10 mouse cellular contexts compared by ENCODE assay signal in genomic region chrX:135761707-135762106, GRCm38 (mm10). TPM values are rescaled to one million over a fixed set of nuclear protein-coding genes. Genes with fewer than 3 reads are reported as not detected.
DNase-seq lines count a peak whose midpoint lies in the region; ATAC-seq lines count a peak whose summit lies in the region.
"Had no signal": no experiment of that assay in that cellular context is flagged by ENCODE, and none has a peak within 500 bp of the region (broad histone marks: within the 10 kb centered on the region; RNA-seq: fewer than 3 reads in every experiment).

No protein-coding gene starts in this region.

- no peak overlapping the region for H3K9ac ChIP-seq in forebrain, embryonic 14.5 days (ENCODE audit: low read length)
- H3K9ac ChIP-seq in forebrain, embryonic 11.5 days (ENCODE audit: low read length) = no peak overlapping the region
- H3K9ac ChIP-seq in limb, embryonic 11.5 days (ENCODE audit: low read length) = no peak overlapping the region
- no peak overlapping the region for H3K9ac ChIP-seq in midbrain, embryonic 16.5 days (ENCODE audit: low read depth, low read length)
- H3K9ac ChIP-seq: limb, embryonic 13.5 days had no signal

- no peaks in the 10 kb centered on the region for H3K27me3 ChIP-seq in forebrain, embryonic 14.5 days (replicated peaks; ENCODE audit: control insufficient read depth, insufficient read depth, low read length)
- no peaks in the 10 kb centered on the region for H3K27me3 ChIP-seq in forebrain, embryonic 11.5 days (ENCODE audit: control insufficient read depth, insufficient read depth, low read length)
- no peaks in the 10 kb centered on the region for H3K27me3 ChIP-seq in limb, embryonic 11.5 days (ENCODE audit: control insufficient read depth, insufficient read depth, low read length)
- H3K27me3 ChIP-seq in limb, embryonic 10.5 days (ENCODE audit: low read depth, poor library complexity, severe bottlenecking) = peaks cover 46% of the 10 kb centered on the region
- H3K27me3 ChIP-seq in midbrain, embryonic 16.5 days (ENCODE audit: control insufficient read depth, insufficient read depth, low read depth, low read length) = no peaks in the 10 kb centered on the region
- H3K27me3 ChIP-seq: limb, embryonic 13.5 days had no signal

- H3K4me3 ChIP-seq in forebrain, embryonic 14.5 days (ENCODE audit: low read depth, low read length) = no peak overlapping the region
- no peak overlapping the region for H3K4me3 ChIP-seq in forebrain, embryonic 11.5 days (ENCODE audit: low read depth, low read length)
- no peak overlapping the region for H3K4me3 ChIP-seq in limb, embryonic 11.5 days (ENCODE audit: low read depth, low read length)
- H3K4me3 ChIP-seq in limb, embryonic 10.5 days = no peak overlapping the region
- H3K4me3 ChIP-seq in midbrain, embryonic 16.5 days (ENCODE audit: low read depth, low read length) = no peak overlapping the region
- H3K4me3 ChIP-seq: erythroblast, embryonic 14.5 days; limb, embryonic 13.5 days had no signal

- ATAC-seq in forebrain, embryonic 14.5 days = no peak
- ATAC-seq in forebrain, embryonic 11.5 days (replicated peaks; ENCODE audit: low FRiP score) = no peak
- ATAC-seq in limb, embryonic 11.5 days (ENCODE audit: insufficient number of reproducible peaks, low FRiP score, low TSS enrichment, low read depth) = no peak
- ATAC-seq in midbrain, embryonic 16.5 days = no peak

- no peak overlapping the region for H3K4me2 ChIP-seq in forebrain, embryonic 14.5 days (ENCODE audit: low read length)
- no peak overlapping the region for H3K4me2 ChIP-seq in forebrain, embryonic 11.5 days (ENCODE audit: low read depth, low read length, severe bottlenecking)
- no peak overlapping the region for H3K4me2 ChIP-seq in limb, embryonic 11.5 days (ENCODE audit: low read depth, severe bottlenecking)
- H3K4me2 ChIP-seq in midbrain, embryonic 16.5 days (ENCODE audit: low read length) = no peak overlapping the region
- H3K4me2 ChIP-seq: limb, embryonic 13.5 days had no signal

- no peak overlapping the region for H3K27ac ChIP-seq in forebrain, embryonic 14.5 days (ENCODE audit: low read depth, low read length)
- no peak overlapping the region for H3K27ac ChIP-seq in forebrain, embryonic 11.5 days (ENCODE audit: low read depth, low read length)
- no peak overlapping the region for H3K27ac ChIP-seq in limb, embryonic 11.5 days (replicated peaks; ENCODE audit: low read depth, low read length)
- no peak overlapping the region for H3K27ac ChIP-seq in limb, embryonic 10.5 days
- H3K27ac ChIP-seq in midbrain, embryonic 16.5 days (ENCODE audit: low read length) = no peak overlapping the region
- H3K27ac ChIP-seq: limb, embryonic 13.5 days had no signal

- H3K36me3 ChIP-seq in forebrain, embryonic 14.5 days (ENCODE audit: control insufficient read depth, insufficient read depth, low read length) = 0 out of 2 replicates have a peak, but pooled peaks cover 14% of the 10 kb centered on the region
- no peaks in the 10 kb centered on the region for H3K36me3 ChIP-seq in forebrain, embryonic 11.5 days (ENCODE audit: control insufficient read depth, insufficient read depth, low read length)
- H3K36me3 ChIP-seq in limb, embryonic 11.5 days (ENCODE audit: control insufficient read depth, insufficient read depth, low read length) = no peaks in the 10 kb centered on the region
- peaks cover 17% of the 10 kb centered on the region for H3K36me3 ChIP-seq in limb, embryonic 10.5 days
- no peaks in the 10 kb centered on the region for H3K36me3 ChIP-seq in midbrain, embryonic 16.5 days (ENCODE audit: control insufficient read depth, insufficient read depth, low read length)

- DNase-seq in forebrain, embryonic 14.5 days (ENCODE audit: low spot score) = peak; percentile 56
- DNase-seq in forebrain, embryonic 11.5 days (ENCODE audit: low spot score) = no peak
- DNase-seq in limb, embryonic 11.5 days (ENCODE audit: low spot score) = peak; percentile 21
- DNase-seq in limb, embryonic 10.5 days (ENCODE audit: low spot score) = no peak
- DNase-seq in adrenal gland, postnatal 14 days = peak; percentile 37
- DNase-seq in kidney, postnatal 36 days = peak; percentile 23 to 54
- DNase-seq in frontal cortex, postnatal 14 days (ENCODE audit: low spot score in 2 of 2) = no peak

- no peaks in the 10 kb centered on the region for H3K4me1 ChIP-seq in forebrain, embryonic 14.5 days (ENCODE audit: control insufficient read depth, insufficient read depth, low read length)
- H3K4me1 ChIP-seq in forebrain, embryonic 11.5 days (replicated peaks; ENCODE audit: control insufficient read depth, insufficient read depth, low read length) = no peaks in the 10 kb centered on the region
- no peaks in the 10 kb centered on the region for H3K4me1 ChIP-seq in limb, embryonic 11.5 days (ENCODE audit: control insufficient read depth, insufficient read depth, low read length)
- no peaks in the 10 kb centered on the region for H3K4me1 ChIP-seq in limb, embryonic 10.5 days
- H3K4me1 ChIP-seq in midbrain, embryonic 16.5 days (ENCODE audit: control insufficient read depth, insufficient read depth, low read length) = no peaks in the 10 kb centered on the region
- H3K4me1 ChIP-seq: limb, embryonic 13.5 days had no signal

- H3K9me3 ChIP-seq in forebrain, embryonic 14.5 days (replicated peaks; ENCODE audit: control insufficient read depth, low read length) = no peaks in the 10 kb centered on the region
- no peaks in the 10 kb centered on the region for H3K9me3 ChIP-seq in forebrain, embryonic 11.5 days (ENCODE audit: control insufficient read depth, low read length)
- no peaks in the 10 kb centered on the region for H3K9me3 ChIP-seq in limb, embryonic 11.5 days (ENCODE audit: control insufficient read depth, low read length)
- no peaks in the 10 kb centered on the region for H3K9me3 ChIP-seq in limb, embryonic 10.5 days (replicated peaks)
- H3K9me3 ChIP-seq in midbrain, embryonic 16.5 days (replicated peaks; ENCODE audit: control insufficient read depth, low read length, poor library complexity, severe bottlenecking) = no peaks in the 10 kb centered on the region
- H3K9me3 ChIP-seq: limb, embryonic 13.5 days had no signal

RNA-seq across cellular contexts. Expression of gene Armcx5, which starts 19.2 kb away (rescaled TPM):
- 7.6 TPM in 2 replicates for polyA plus RNA-seq in forebrain, embryonic 14.5 days (2014; fragmentation: Nextera tagmentation; extraction: Ambion mirVana)
- polyA plus RNA-seq in forebrain, embryonic 11.5 days (2014; fragmentation: Nextera tagmentation; extraction: Ambion mirVana) = 9.7 and 10.2 TPM in 2 replicates
- 11.1 and 11.4 TPM in 2 replicates for polyA plus RNA-seq in limb, embryonic 11.5 days (2014; fragmentation: Nextera tagmentation; extraction: Ambion mirVana)
- polyA plus RNA-seq in limb, embryonic 10.5 days (2016; fragmentation: Nextera tagmentation; extraction: Ambion mirVana) = 11.5 and 12.8 TPM in 2 replicates
- total RNA-seq in adrenal gland, postnatal 14 days (2021) = 8.8 and 10.0 TPM in 2 replicates
- polyA plus RNA-seq in midbrain, embryonic 16.5 days (2015; fragmentation: Nextera tagmentation; extraction: Ambion mirVana) = 13.4 and 13.7 TPM in 2 replicates

RNA-seq across cellular contexts. Expression of gene Gprasp1, which starts 19.2 kb away (rescaled TPM):
- 94.4 and 118 TPM in 2 replicates for polyA plus RNA-seq in forebrain, embryonic 14.5 days (2014; fragmentation: Nextera tagmentation; extraction: Ambion mirVana)
- 78.1 and 81.5 TPM in 2 replicates for polyA plus RNA-seq in forebrain, embryonic 11.5 days (2014; fragmentation: Nextera tagmentation; extraction: Ambion mirVana)
- 60.6 and 70.6 TPM in 2 replicates for polyA plus RNA-seq in limb, embryonic 11.5 days (2014; fragmentation: Nextera tagmentation; extraction: Ambion mirVana)
- 41.7 and 55.8 TPM in 2 replicates for polyA plus RNA-seq in limb, embryonic 10.5 days (2016; fragmentation: Nextera tagmentation; extraction: Ambion mirVana)
- 53.5 and 55.3 TPM in 2 replicates for total RNA-seq in adrenal gland, postnatal 14 days (2021)
- 298 and 313 TPM in 2 replicates for polyA plus RNA-seq in midbrain, embryonic 16.5 days (2015; fragmentation: Nextera tagmentation; extraction: Ambion mirVana)

RNA-seq across cellular contexts. Expression of gene Bhlhb9, which starts 35.7 kb away (rescaled TPM):
- 88.2 and 104 TPM in 2 replicates for polyA plus RNA-seq in forebrain, embryonic 14.5 days (2014; fragmentation: Nextera tagmentation; extraction: Ambion mirVana)
- 65.5 and 71.6 TPM in 2 replicates for polyA plus RNA-seq in forebrain, embryonic 11.5 days (2014; fragmentation: Nextera tagmentation; extraction: Ambion mirVana)
- polyA plus RNA-seq in limb, embryonic 11.5 days (2014; fragmentation: Nextera tagmentation; extraction: Ambion mirVana) = 65.4 and 68.1 TPM in 2 replicates
- 48.5 and 57.1 TPM in 2 replicates for polyA plus RNA-seq in limb, embryonic 10.5 days (2016; fragmentation: Nextera tagmentation; extraction: Ambion mirVana)
- total RNA-seq in adrenal gland, postnatal 14 days (2021) = 17.7 and 18.7 TPM in 2 replicates
- polyA plus RNA-seq in midbrain, embryonic 16.5 days (2015; fragmentation: Nextera tagmentation; extraction: Ambion mirVana) = 129 and 136 TPM in 2 replicates

RNA-seq across cellular contexts. Expression of gene Tmsb15a, which starts 36.6 kb away (rescaled TPM):
- not detected in 2 replicates for polyA plus RNA-seq in forebrain, embryonic 14.5 days (2014; fragmentation: Nextera tagmentation; extraction: Ambion mirVana)
- not detected in 2 replicates for polyA plus RNA-seq in forebrain, embryonic 11.5 days (2014; fragmentation: Nextera tagmentation; extraction: Ambion mirVana)
- not detected in 2 replicates for polyA plus RNA-seq in limb, embryonic 11.5 days (2014; fragmentation: Nextera tagmentation; extraction: Ambion mirVana)
- polyA plus RNA-seq in limb, embryonic 10.5 days (2016; fragmentation: Nextera tagmentation; extraction: Ambion mirVana) = not detected in 2 replicates
- total RNA-seq in adrenal gland, postnatal 14 days (2021) = not detected in 2 replicates
- polyA plus RNA-seq in midbrain, embryonic 16.5 days (2015; fragmentation: Nextera tagmentation; extraction: Ambion mirVana) = not detected in 2 replicates
- polyA plus RNA-seq: erythroblast, embryonic 14.5 days had no signal

Comparison
In these comparisons a context has a peak if more than half of its experiments do, and no peak if none do; other contexts are left out.
1. DNase-seq: peak in forebrain, embryonic 14.5 days (single experiment), limb, embryonic 11.5 days (single experiment), adrenal gland, postnatal 14 days (single experiment) and kidney, postnatal 36 days (2 of 2); none in forebrain, embryonic 11.5 days (single experiment), limb, embryonic 10.5 days (single experiment) and frontal cortex, postnatal 14 days (0 of 2).